Mouse (Mus musculus) layer of hippocampus, postnatal 10 days (tissue): ENCODE measurements around the gene Gm20388. TPM values are rescaled to one million over a fixed set of nuclear protein-coding genes. Genes with fewer than 3 reads are reported as not detected.
A peak's percentile ranks its signal among the peaks of the same experiment; 100 is the strongest.

ENCODE experiments used
- DNase-seq, 2 experiments: peaks; one replicate each; pipeline ENCODE4 v3.0.0; 2021; ENCODE audit warnings: low spot score in 2 of 2
- total RNA-seq, 2 experiments: library from RNA; stranded (reverse); gene quantifications; 2 replicates each; pipeline ENCODE4 v1.2.3; 2021

The Gm20388 gene
- total RNA-seq, 2 experiments from 2014 or later, result not detected

GRCm38 (mm10) chr8:123747772-123748171, 3837.1 kb downstream of the Gm20388 start:
- DNase-seq, result no peak

GRCm38 (mm10) chr8:123750171-123750693, 3839.6 kb downstream of the Gm20388 start:
- no peak for DNase-seq

GRCm38 (mm10) chr8:123752773-123753468, 3842.3 kb downstream of the Gm20388 start:
- DNase-seq, result peak in 1 of 2 experiments; percentile 42

GRCm38 (mm10) chr8:123753604-123754375, 3843.1 kb downstream of the Gm20388 start:
- no peak for DNase-seq

- no peak for DNase-seq
Observed at GRCm38 (mm10) chr8:123754538-123755431, 3844.1 kb downstream of the Gm20388 start.

GRCm38 (mm10) chr8:123756901-123757300, 3846.3 kb downstream of the Gm20388 start:
- no peak for DNase-seq

GRCm38 (mm10) chr8:123758935-123759334, 3848.3 kb downstream of the Gm20388 start:
- no peak for DNase-seq

- no peak for DNase-seq
Observed at GRCm38 (mm10) chr8:123759933-123760332, 3849.3 kb downstream of the Gm20388 start.

GRCm38 (mm10) chr8:123760579-123760978, 3849.9 kb downstream of the Gm20388 start:
- no peak for DNase-seq

- no peak for DNase-seq
Observed at GRCm38 (mm10) chr8:123761266-123761882, 3850.7 kb downstream of the Gm20388 start.

- DNase-seq, result no peak
Observed at GRCm38 (mm10) chr8:123761883-123762270, 3851.2 kb downstream of the Gm20388 start.

GRCm38 (mm10) chr8:123763355-123763754, 3852.7 kb downstream of the Gm20388 start:
- DNase-seq, result no peak

GRCm38 (mm10) chr8:123764671-123765070, 3854.0 kb downstream of the Gm20388 start:
- DNase-seq, result peak; percentile 27 to 42

- no peak for DNase-seq
Observed at GRCm38 (mm10) chr8:123766516-123766915, 3855.9 kb downstream of the Gm20388 start.

GRCm38 (mm10) chr8:123767874-123768273, 3857.2 kb downstream of the Gm20388 start:
- no peak for DNase-seq

GRCm38 (mm10) chr8:123768492-123769356, 3858.1 kb downstream of the Gm20388 start:
- DNase-seq, result peak; percentile 65 to 78

GRCm38 (mm10) chr8:123773468-123773867, 3862.8 kb downstream of the Gm20388 start:
- DNase-seq, result no peak

GRCm38 (mm10) chr8:123774491-123774890, 3863.8 kb downstream of the Gm20388 start:
- no peak for DNase-seq

GRCm38 (mm10) chr8:123777319-123777718, 3866.7 kb downstream of the Gm20388 start:
- peak in 1 of 2 experiments; percentile 48 for DNase-seq

- no peak for DNase-seq
Observed at GRCm38 (mm10) chr8:123780471-123780870, 3869.8 kb downstream of the Gm20388 start.
